Mouse (Mus musculus) MEL (cell line): ENCODE data around the gene Atp1a3.

Experiments used
- CHD2 ChIP-seq: IDR thresholded peaks from 2 replicates; pipeline ENCODE4 v1.6.1; 2011; ENCODE audit warnings: low read length, improper control_type of control experiment
- CTCF ChIP-seq, 3 experiments: IDR thresholded peaks in 2 of 3; conservative IDR thresholded peaks in 1 of 3; 2 replicates each; pipeline ENCODE4 v1.5.1; 2011 to 2012; ENCODE audit warnings: low read length in 3 of 3, low read depth in 2 of 3, mild to moderate bottlenecking in 2 of 3, improper control_type of control experiment in 1 of 3, inconsistent platforms in 1 of 3, mixed read lengths in 1 of 3, moderate library complexity in 1 of 3; ENCODE audit not compliant: control insufficient read depth in 1 of 3, insufficient read depth in 1 of 3, poor library complexity in 1 of 3, severe bottlenecking in 1 of 3
- EP300 ChIP-seq, 2 experiments: IDR thresholded peaks; 2 replicates each; pipeline ENCODE4 v1.6.1; 2011; ENCODE audit warnings: improper control_type of control experiment in 2 of 2, low read length in 2 of 2, low read depth in 1 of 2, mild to moderate bottlenecking in 1 of 2
- ETS1 ChIP-seq: IDR thresholded peaks from 2 replicates; pipeline ENCODE4 v1.6.1; 2012; ENCODE audit warnings: low read depth, mild to moderate bottlenecking, inconsistent platforms, low read length, improper control_type of control experiment, moderate library complexity
- POLR2A ChIP-seq, 2 experiments: IDR thresholded peaks; 2 replicates each; pipeline ENCODE4 v1.6.1; 2011 to 2012; ENCODE audit warnings: low read length in 2 of 2, mild to moderate bottlenecking in 2 of 2, control low read depth in 1 of 2, improper control_type of control experiment in 1 of 2, low read depth in 1 of 2, moderate library complexity in 1 of 2; ENCODE audit not compliant: control insufficient read depth in 1 of 2, insufficient read depth in 1 of 2, poor library complexity in 1 of 2
- TAL1 ChIP-seq: IDR thresholded peaks from 2 replicates; pipeline ENCODE4 v1.6.1; 2012; ENCODE audit warnings: mild to moderate bottlenecking, inconsistent platforms, low read length, moderate library complexity, mixed read lengths
- TBP ChIP-seq: IDR thresholded peaks from 2 replicates; pipeline ENCODE4 v1.8.0; 2011; ENCODE audit warnings: low read depth, low read length, improper control_type of control experiment
- TCF12 ChIP-seq: IDR thresholded peaks from 2 replicates; pipeline ENCODE4 v1.6.1; 2014; ENCODE audit warnings: low read depth, mild to moderate bottlenecking, inconsistent platforms, low read length, improper control_type of control experiment, moderate library complexity

- TF ChIP-seq EP300 (IDR thresholded peaks at IDR 0.05; ENCODE audit: low read depth in 1 of 2, low read length in 2 of 2), result no peak
- TF ChIP-seq CTCF (IDR thresholded peaks at IDR 0.05 in 2 of 3, conservative IDR thresholded peaks at IDR 0.05 in 1 of 3; ENCODE audit: control insufficient read depth in 1 of 3, insufficient read depth in 1 of 3, low read depth in 2 of 3, low read length in 3 of 3, poor library complexity in 1 of 3, severe bottlenecking in 1 of 3), result no peak
- no peak for TF ChIP-seq POLR2A (IDR thresholded peaks at IDR 0.05; ENCODE audit: control insufficient read depth in 1 of 2, insufficient read depth in 1 of 2, low read depth in 1 of 2, low read length in 2 of 2, poor library complexity in 1 of 2)
- TF ChIP-seq CHD2, result no peak
- TF ChIP-seq TCF12, result no peak
- TF ChIP-seq TBP, result no peak
- TF ChIP-seq ETS1, result no peak
- TF ChIP-seq TAL1, result no peak
These were observed 74.1 kb downstream of the Atp1a3 start for GRCm38 (mm10) chr7:24931651-24932050.
